Mouse (Mus musculus): ENCODE data around the gene Ddx39.

Ddx39 gene

DNA sequence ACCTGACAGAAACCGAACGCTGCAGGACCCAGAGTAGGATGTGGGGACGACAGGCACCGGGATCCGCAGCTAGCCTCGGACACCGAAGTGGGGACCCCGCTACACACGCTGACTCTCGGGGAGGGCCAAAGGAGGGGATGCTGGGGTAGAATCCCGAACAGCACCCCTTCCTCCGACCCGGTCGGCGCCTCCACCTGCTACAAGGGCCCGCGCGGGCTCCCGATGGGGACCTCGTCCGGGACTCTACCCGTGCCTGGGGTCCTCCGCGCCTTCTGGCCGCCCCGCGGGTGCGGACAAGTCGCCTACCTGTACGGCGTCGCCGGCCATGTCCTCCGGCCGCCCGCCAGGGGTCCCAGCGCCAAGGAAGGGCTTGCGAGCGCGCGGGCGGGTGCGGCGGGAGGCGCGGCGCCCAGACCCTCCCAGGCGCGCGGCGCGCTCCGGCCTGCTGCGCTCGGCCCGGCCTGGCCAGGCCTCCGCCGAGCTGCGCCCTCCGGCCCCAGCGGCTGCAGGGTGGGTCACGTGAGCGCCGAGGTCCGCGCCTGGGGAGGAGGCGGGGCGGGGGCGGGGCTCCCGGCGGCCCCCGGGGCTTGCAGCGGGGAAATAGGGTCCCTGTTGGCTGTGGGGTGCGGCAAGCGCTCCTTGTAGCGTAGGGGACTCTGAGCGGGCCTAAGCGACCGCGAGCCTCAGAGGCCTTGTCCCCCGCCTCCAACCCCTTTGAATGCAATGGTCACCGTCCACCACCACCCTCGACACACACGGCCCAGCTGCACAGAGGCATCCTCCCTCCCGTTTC lies 16.1 kb upstream of the Ddx39 start, which contains the start of gene Pkn1:
TSS of gene Pkn1 (minus strand) at position 519 of the 793 bp plus-strand sequence.
- in situ Hi-C loops (cut with MboI, MseI): loop anchor here in 1 of 2 experiments (25.0 kb wide), 1 partner anchor 1363 kb away; the partner anchor contains the start of genes Dhps, Fbxw9 and Gm5741

DNA sequence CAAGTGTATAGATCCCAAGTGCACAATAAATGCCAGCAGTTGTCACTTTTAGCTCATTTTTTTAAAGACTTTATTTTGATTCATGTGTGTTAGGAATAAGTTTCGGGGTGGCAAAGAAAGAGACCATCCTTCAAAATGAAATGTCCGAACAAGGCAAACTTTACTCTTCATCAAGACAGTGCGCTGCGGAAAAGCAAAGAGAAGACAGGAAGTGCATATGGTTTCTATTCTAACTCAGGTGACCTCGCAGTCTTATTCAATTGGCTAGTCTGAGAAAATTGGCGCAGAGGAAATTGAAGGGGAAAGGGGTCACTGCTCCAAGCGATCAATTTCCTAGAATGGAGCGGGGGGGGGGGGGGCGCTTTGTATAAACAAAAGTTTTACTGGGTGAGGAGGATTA lies 15.4 kb upstream of the Ddx39 start:
- in situ Hi-C loops (cut with MboI, MseI): loop anchor here in 1 of 2 experiments (25.0 kb wide), 1 partner anchor 1363 kb away; the partner anchor contains the start of genes Dhps, Fbxw9 and Gm5741

DNA sequence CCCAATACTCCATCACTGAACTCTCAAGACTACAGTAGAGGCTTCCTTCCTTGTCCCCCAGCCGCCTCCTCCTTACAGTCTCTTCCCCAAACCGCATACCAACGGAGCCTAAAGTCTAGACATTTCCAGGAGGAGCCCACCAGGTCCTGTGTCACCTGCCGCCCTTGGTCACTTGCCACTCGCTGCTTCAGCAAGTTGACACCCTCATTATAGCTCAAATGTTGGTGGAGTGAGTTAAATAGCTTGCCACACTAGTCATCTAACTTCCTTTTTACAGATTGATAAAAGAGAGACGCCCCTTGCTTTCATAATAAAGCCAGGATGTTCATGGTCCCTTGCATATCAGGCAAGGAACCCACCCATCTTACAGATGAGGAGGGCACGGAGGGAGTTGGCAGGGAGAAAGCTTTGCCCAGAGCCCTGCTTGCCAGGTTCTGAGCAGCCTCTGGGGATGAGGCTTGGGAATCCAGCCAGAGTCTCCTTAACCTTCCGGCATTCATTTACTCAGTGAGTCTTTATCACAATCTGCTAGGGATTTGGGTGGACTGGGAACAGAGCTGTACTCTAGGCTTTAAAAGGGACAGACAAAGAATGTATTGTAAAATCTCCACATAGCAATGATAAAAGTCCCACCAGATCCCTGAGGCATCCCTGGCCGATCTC lies 14.4 kb upstream of the Ddx39 start:
- in situ Hi-C loops (cut with MboI, MseI): no loop called here

DNA sequence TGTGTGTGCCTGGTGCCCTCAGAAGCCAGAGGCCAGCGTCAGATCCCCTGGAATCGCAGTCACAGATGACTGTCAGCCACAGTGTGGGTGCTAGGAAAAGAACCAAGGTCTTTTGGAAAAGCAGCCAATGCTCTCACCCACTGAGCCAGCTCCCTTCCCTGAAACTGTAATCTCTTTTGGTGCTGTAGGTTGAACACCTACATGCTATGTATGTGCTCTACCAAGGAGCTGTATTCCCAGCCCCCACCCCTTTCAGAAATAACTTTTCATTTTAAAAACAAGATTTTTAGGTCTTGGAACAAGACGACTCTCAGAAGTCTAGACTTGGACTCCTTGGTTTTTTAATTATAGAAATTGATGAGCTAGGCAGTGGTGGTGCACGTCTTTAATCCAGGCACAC lies 11.6 kb upstream of the Ddx39 start:
- in situ Hi-C loops (cut with MboI, MseI): no loop called here

DNA sequence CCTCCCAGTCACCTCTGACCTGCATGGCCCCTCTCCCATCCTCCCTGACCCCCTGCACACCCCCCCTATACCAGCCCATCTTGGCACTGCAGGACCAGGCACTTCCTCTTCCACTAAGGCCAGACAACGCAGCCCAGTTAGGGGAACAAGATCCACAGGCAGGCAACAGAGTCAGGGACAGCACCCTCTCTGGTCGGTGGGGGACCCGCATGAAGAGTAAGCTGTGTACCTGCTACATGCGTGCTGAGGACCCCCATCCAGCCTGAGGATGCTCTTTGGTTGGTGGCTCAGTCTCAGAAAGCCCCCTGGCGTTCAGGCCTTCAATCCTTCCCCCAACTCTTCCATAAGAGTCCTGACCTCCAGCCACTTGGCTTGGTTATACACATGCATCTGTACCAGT lies 8.6 kb upstream of the Ddx39 start:
- in situ Hi-C loops (cut with MboI, MseI): no loop called here

DNA sequence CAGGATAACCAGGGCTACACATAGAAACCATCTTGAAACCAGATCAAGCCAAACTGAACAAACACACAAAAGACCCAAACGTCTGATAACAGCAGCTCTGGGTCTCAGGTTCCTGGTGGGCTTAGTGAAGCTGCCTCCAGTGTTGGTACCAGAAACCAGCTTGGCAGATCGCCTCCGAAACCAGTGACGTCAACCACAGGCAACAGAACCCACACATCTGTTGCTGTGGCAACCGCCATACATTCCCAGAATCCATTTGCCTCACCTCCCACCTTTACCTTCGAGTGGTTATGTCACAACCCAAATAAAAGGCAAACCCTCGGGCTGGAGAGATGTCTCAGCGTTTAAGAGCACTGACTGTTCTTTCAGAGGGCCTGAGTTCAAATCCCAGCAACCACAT lies 7.4 kb upstream of the Ddx39 start:
- in situ Hi-C loops (cut with MboI, MseI): no loop called here

DNA sequence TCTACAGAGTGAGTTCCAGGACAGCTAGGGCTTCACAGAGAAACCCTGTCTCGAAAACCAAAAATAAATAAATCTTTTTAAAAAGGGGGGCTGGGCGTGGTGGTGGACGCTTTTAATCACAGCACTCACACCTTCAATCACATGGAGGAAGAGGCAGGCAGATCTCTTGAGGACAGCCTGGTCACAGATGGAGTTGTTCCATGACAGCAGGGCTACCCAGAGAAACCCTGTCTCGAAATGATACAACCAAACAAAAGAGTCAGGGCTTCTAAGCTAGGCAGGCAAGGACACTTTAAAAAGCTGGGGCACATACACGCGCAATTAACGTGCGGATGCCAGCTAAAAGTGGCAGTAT lies 324 bp upstream of the Ddx39 start:
- in situ Hi-C loops (cut with MboI, MseI): no loop called here

DNA sequence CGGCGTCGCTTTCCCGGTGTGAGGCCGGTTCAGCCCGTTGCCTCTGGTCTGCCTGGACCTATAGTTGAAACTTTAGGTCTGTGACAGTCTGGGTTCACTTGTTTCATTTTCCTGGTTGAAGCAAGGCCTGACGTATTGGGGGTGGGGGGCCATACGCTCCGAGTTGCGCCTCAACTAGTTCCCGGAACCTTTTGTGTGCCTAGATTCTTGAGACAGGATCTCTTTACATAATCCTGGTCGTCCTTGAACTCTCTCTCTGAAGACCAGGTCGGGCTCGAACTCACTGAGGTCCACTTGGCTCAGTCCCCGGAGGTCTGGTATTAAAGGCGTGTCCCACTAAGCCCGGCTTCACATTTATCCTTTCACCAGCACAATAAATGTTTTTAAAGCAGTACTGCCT lies 794 bp downstream of the Ddx39 start:
- in situ Hi-C loops (cut with MboI, MseI): no loop called here

DNA sequence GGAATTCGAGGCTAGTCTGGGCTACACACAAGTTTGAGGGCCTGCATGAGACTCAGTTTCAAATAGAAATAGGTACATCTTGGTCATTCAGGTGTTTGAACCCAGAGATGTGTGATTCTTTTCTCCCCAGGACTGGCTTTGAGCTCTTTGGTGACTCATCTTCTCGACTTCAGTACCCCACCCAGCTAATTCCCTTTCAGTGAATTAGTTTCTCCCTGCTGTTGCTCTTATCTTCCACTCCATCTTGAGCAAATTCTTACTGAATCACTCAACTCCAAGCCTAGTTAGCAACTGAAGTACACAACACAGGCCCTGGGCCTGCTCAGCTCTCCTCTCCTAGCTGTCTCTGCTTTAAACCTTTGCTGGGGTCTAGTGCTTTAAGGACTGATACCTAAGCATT lies 1.6 kb downstream of the Ddx39 start:
- in situ Hi-C loops (cut with MboI, MseI): no loop called here

DNA sequence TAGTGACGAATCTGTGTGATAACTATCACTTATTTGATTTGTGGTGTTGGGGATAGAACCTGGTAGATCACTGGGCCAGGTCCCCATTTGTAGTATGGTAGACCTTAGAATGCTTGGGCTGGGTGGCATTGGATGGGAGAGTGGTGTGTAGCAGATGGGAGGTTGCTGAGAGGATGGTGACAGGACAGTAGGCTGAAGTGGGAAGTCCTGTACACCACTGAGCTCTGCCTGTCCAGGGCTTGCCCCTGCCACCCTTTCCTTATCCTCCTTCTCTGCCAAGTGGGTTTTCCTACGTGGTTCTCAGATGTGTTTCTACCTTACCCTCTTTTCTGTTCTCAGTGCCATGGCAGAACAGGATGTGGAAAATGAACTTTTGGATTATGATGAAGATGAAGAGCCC lies 4.1 kb downstream of the Ddx39 start:
- in situ Hi-C loops (cut with MboI, MseI): no loop called here

DNA sequence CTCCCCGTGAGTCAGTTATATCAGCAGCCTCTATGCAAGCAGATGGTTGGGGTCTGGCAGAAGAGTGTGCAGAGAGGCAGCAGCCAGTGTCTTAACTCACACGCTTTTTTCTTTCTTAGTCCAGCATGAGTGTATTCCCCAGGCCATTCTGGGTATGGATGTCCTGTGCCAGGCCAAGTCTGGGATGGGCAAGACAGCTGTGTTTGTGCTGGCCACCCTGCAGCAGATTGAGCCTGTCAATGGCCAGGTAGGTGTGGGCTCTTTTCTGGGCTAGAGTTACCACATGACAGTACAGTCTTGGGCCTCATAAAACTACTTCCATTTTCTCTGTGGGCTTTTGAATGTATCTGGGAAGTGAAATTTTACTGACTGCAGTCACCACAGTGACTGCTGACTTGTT lies 4.7 kb downstream of the Ddx39 start:
- in situ Hi-C loops (cut with MboI, MseI): loop anchor here in 1 of 2 experiments (5.0 kb wide), 1 partner anchor 63 kb away; no protein-coding TSS in a partner anchor

DNA sequence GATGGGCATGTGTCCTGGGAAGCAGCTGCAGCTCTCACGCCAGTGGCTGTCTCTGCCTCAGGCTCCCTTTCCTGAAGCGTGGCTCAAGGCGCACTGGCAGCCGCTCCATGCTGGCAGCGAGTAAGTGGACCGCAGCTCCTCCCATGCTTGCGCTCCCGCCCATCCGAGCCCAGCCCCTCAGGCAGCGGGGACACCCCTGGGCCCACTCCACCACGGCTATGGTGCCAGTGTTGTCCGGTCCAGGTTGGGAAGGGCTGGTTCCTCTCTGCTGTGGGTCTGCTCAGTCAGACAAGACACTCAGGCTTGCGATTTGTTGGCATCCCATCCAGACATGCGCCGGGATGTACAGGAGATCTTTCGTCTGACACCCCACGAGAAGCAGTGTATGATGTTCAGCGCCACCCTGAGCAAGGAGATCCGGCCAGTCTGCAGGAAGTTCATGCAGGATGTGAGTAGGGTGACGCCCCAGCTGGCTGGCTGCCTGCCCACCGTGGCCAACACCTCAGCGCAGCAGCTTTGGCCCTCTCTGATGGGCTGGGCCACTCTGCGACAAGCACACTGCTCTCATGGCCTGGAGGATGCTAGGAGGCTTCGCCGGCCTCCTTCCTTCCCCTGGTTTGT lies 6.5 kb downstream of the Ddx39 start:
- in situ Hi-C loops (cut with MboI, MseI): loop anchor here in 1 of 2 experiments (5.0 kb wide), 1 partner anchor 61 kb away; no protein-coding TSS in a partner anchor

DNA sequence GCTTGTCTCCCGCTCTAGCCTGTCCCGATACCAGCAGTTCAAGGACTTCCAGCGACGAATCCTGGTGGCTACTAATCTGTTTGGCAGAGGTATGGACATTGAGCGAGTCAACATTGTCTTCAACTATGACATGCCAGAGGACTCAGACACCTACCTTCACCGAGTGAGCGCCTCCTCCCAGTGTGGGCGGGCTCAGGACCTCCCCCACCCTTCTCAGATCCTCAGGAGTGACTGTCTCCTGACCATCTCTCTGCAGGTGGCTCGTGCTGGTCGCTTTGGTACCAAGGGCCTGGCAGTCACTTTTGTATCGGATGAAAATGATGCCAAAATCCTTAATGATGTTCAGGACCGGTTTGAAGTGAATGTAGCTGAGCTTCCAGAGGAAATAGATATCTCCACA lies 7.7 kb downstream of the Ddx39 start:
- in situ Hi-C loops (cut with MboI, MseI): loop anchor here in 1 of 2 experiments (5.0 kb wide), 1 partner anchor 60 kb away; no protein-coding TSS in a partner anchor

DNA sequence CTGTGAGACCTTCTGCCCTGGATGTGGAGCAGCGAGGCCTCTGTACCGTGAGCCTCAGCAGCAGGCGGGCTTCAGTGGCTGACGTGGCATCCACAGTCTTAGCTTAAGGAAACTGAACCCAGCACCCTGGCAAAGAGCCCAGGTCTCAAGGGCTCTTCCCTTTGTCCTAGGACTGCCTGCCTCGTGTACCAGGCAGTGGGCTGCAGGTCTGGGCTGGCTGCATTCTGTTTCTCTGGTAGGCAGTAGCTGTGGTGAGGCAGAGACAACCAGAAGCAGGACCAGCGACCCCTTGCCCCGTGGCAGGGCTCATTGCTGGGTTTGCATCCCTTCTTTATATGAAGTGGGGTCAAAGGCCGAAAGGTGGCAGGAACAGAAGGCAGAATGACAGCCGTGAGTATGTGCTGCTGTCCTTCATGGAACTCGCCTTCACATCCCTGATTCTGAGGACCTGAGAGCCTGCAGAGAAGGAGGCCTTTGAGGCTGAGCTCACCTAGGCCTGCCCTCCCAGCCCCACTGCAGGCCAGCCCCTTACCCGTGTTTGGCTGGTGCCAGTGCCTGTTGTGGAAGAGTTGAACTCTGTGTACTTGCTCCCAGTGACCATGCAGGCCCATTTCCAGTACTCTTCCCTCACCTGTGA lies 8.6 kb downstream of the Ddx39 start:
- in situ Hi-C loops (cut with MboI, MseI): loop anchor here in 1 of 2 experiments (5.0 kb wide), 1 partner anchor 59 kb away; no protein-coding TSS in a partner anchor

DNA sequence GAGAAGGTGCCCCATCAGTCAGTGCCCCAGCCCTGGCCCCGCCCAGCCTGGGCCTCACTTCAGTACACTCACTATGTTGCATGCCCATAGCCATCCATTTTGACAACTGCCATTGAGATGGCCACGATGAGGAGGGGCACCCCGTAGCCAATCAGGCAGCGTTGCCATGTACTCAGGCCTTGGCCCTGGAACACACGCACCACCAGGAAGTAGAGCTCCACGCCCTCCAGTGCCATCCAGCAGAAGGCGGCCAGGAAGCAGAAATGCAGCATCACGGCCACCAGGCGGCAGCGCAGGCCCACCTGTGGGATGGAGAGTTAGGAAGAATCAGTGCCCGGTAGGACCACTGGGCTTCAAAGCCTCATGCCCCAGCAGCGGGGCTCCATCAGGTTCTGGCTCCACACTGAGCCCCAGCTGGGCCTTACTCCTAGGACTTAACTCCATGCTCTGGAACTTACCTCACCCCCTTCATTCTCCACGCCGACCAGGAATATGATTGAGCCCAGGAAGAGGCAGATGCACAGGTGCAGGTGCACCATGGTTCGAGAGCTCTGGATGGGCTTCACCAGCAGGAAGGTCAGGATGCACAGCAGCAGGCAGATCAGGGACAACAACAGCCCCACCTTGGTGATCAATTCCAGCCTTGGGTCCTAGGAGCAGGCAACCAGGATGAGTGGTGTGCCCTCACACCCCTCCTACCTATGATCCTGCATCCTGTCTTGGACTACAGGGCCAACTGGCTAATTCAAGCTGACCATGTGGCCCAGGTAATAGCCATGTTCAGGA lies 9.9 kb downstream of the Ddx39 start:
- in situ Hi-C loops (cut with MboI, MseI): loop anchor here in 1 of 2 experiments (5.0 kb wide), 1 partner anchor 57 kb away; no protein-coding TSS in a partner anchor

DNA sequence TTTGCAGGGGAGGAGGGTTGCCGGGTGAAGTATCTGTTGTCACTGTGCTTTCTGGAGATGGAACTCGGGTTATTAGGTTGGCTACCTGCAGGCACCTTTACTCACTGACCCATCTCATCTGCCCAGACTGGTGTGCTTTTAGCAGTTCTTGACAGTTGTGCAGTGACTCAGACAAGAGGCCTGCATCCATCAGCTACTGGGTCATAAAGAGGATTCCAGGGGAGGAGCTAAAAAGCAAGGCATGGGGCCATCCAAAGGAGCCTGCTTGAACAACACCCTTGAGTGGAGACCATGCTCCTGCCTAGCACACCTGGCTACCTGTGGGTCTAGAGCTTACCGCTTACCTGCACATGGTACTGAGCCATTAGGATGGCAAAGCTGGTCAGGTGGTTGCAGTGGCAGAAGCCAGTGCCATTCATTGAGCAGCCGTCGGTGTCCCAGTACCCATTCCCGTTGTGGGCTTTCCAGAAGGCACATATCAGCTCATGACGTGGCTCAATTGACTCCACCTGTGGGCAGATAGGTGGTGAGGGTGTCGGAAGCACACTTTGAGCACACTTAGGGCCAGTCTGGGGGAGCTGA lies 10.6 kb downstream of the Ddx39 start:
- in situ Hi-C loops (cut with MboI, MseI): no loop called here

DNA sequence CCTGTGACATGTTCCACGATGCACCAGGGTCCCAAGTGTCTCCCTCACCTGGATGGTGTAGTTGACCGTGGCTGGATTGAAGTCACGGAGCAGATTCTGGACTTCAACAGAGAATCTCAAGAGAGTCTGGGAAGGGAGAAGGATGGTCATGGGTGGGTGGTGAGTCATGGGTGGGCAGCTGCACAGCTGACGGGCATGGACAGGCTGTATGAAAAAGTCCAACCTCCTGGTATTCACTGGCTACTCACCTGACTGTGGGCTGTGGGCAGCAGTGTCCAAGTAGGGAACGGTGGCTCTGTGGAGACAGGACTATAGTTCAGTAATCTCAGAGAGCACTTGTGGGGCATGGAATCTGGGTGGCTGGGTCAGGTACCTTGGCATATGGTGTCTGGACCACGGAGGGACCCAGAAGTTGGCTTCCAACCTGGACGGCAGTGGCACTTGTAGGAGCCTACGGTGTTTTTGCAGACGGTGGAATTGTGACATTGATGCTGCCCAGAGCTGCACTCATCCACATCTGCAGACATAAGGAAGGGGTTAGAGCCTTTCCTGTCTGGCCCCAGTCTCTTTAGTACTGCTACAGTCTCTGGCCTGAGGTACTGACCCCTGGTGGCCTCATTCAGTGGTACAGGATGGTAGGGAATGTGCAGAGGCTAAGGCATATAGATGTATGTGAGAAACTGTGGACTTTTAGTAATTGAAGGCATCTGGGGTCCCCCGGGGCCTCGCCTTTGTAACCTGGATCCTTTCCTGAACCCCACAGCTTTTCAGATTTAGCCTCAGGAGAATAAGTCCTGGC lies 14.2 kb downstream of the Ddx39 start:
- in situ Hi-C loops (cut with MboI, MseI): no loop called here

DNA sequence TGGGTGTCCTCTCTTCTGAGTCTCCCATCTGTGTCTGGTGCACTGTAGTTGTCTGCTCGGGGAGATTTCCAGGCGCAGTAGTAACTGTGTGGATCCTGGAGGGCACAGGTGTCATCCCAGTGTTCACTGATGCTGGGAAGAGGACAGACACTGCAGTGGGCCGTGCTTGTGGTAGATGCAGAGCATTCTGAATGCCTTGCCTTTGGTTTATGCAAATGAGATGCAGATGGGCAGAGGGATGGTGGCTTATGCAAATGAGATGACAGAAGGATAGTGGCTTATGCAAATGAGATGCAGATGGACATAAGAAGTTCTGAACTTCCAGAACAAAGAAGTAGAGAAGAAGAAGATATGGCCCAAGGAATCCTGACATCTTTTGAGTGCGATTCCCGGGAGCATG lies 16.9 kb downstream of the Ddx39 start:
- in situ Hi-C loops (cut with MboI, MseI): loop anchor here in 1 of 2 experiments (5.0 kb wide), 1 partner anchor 165 kb away; no protein-coding TSS in a partner anchor

DNA sequence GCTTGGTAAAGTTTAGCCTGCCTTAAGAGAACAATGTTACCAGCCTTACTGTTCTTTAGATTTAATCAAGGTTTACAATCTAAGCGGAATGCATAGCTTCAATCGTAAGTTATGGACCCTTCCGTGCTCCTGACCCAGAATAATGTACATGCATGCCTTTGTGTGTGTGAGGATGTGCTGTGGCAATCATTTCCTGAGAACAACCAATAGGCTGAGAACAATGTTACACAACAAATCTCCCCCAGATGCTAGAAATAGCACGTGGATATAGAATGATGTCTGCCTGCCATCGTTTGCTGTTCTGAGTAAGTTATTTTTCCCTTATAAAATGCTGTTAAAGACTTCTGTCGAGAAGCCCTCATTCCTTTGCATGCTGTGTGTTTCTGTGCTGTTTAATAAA lies 17.9 kb downstream of the Ddx39 start:
- in situ Hi-C loops (cut with MboI, MseI): loop anchor here in 1 of 2 experiments (5.0 kb wide), 1 partner anchor 164 kb away; no protein-coding TSS in a partner anchor

Measured in T-helper 17 cell (primary cell).